Mouse (Mus musculus) ES-E14 (cell line): ENCODE measurements around the gene Gm17416.

ENCODE experiments used
- CHD2 ChIP-seq: IDR thresholded peaks from 2 replicates; pipeline ENCODE4 v1.6.1; 2014; ENCODE audit warnings: mild to moderate bottlenecking, low read depth, low read length, inconsistent platforms
- HCFC1 ChIP-seq: IDR thresholded peaks from 2 replicates; pipeline ENCODE4 v1.6.1; 2012; ENCODE audit warnings: low read length, inconsistent platforms, borderline replicate concordance; ENCODE audit not compliant: insufficient read depth
- ZC3H11A ChIP-seq: IDR thresholded peaks from 2 replicates; pipeline ENCODE4 v1.6.1; 2012; ENCODE audit warnings: low read depth, mild to moderate bottlenecking, inconsistent platforms, low read length, borderline replicate concordance

- TF ChIP-seq ZC3H11A (no peak), HCFC1 (no peak), CHD2 (no peak)
These were observed 11.0 kb downstream of the Gm17416 start, which contains the start of gene Defb19 for GRCm38 (mm10) chr2:152580107-152580506.
